Mouse (Mus musculus): Measurements from ENCODE around the gene Cnn3.

The Cnn3 gene

GRCm38 (mm10) chr3:121416171-121417154 lies 9.8 kb upstream of the Cnn3 start:
- in situ Hi-C loops (cut with MboI; ENCODE audit: low pct_unique_long_range_greater_than_20kb in 1 of 2, low sequenced_read_pairs in 2 of 2, unreplicated experiment in 1 of 2): no loop called here

- in situ Hi-C loops (cut with MboI; ENCODE audit: low pct_unique_long_range_greater_than_20kb in 1 of 2, low sequenced_read_pairs in 2 of 2, unreplicated experiment in 1 of 2): no loop called here
Observed at GRCm38 (mm10) chr3:121417379-121418250, 8.7 kb upstream of the Cnn3 start.

- in situ Hi-C loops (cut with MboI; ENCODE audit: low pct_unique_long_range_greater_than_20kb in 1 of 2, low sequenced_read_pairs in 2 of 2, unreplicated experiment in 1 of 2): no loop called here
Observed at GRCm38 (mm10) chr3:121418251-121418601, 8.1 kb upstream of the Cnn3 start.

GRCm38 (mm10) chr3:121418850-121419435 lies 7.4 kb upstream of the Cnn3 start:
- in situ Hi-C loops (cut with MboI; ENCODE audit: low pct_unique_long_range_greater_than_20kb in 1 of 2, low sequenced_read_pairs in 2 of 2, unreplicated experiment in 1 of 2): no loop called here

GRCm38 (mm10) chr3:121422405-121422804 lies 3.9 kb upstream of the Cnn3 start:
- in situ Hi-C loops (cut with MboI; ENCODE audit: low pct_unique_long_range_greater_than_20kb in 1 of 2, low sequenced_read_pairs in 2 of 2, unreplicated experiment in 1 of 2): no loop called here

- in situ Hi-C loops (cut with MboI; ENCODE audit: low pct_unique_long_range_greater_than_20kb in 1 of 2, low sequenced_read_pairs in 2 of 2, unreplicated experiment in 1 of 2): no loop called here
Observed at GRCm38 (mm10) chr3:121426621-121427519, 573 bp downstream of the Cnn3 start.

GRCm38 (mm10) chr3:121427520-121427908 lies 1.2 kb downstream of the Cnn3 start:
- in situ Hi-C loops (cut with MboI; ENCODE audit: low pct_unique_long_range_greater_than_20kb in 1 of 2, low sequenced_read_pairs in 2 of 2, unreplicated experiment in 1 of 2): no loop called here

- in situ Hi-C loops (cut with MboI; ENCODE audit: low pct_unique_long_range_greater_than_20kb in 1 of 2, low sequenced_read_pairs in 2 of 2, unreplicated experiment in 1 of 2): no loop called here
Observed at GRCm38 (mm10) chr3:121428230-121428629, 1.9 kb downstream of the Cnn3 start.

GRCm38 (mm10) chr3:121428696-121429259 lies 2.5 kb downstream of the Cnn3 start:
- in situ Hi-C loops (cut with MboI; ENCODE audit: low pct_unique_long_range_greater_than_20kb in 1 of 2, low sequenced_read_pairs in 2 of 2, unreplicated experiment in 1 of 2): no loop called here

- in situ Hi-C loops (cut with MboI; ENCODE audit: low pct_unique_long_range_greater_than_20kb in 1 of 2, low sequenced_read_pairs in 2 of 2, unreplicated experiment in 1 of 2): no loop called here
Observed at GRCm38 (mm10) chr3:121429469-121429868, 3.2 kb downstream of the Cnn3 start.

GRCm38 (mm10) chr3:121430289-121430936 lies 4.1 kb downstream of the Cnn3 start:
- in situ Hi-C loops (cut with MboI; ENCODE audit: low pct_unique_long_range_greater_than_20kb in 1 of 2, low sequenced_read_pairs in 2 of 2, unreplicated experiment in 1 of 2): no loop called here

- in situ Hi-C loops (cut with MboI; ENCODE audit: low pct_unique_long_range_greater_than_20kb in 1 of 2, low sequenced_read_pairs in 2 of 2, unreplicated experiment in 1 of 2): no loop called here
Observed at GRCm38 (mm10) chr3:121433359-121433758, 7.1 kb downstream of the Cnn3 start.

- in situ Hi-C loops (cut with MboI; ENCODE audit: low pct_unique_long_range_greater_than_20kb in 1 of 2, low sequenced_read_pairs in 2 of 2, unreplicated experiment in 1 of 2): no loop called here
Observed at GRCm38 (mm10) chr3:121433968-121434533, 7.8 kb downstream of the Cnn3 start.

GRCm38 (mm10) chr3:121435296-121435695 lies 9.0 kb downstream of the Cnn3 start:
- in situ Hi-C loops (cut with MboI; ENCODE audit: low pct_unique_long_range_greater_than_20kb in 1 of 2, low sequenced_read_pairs in 2 of 2, unreplicated experiment in 1 of 2): no loop called here

GRCm38 (mm10) chr3:121437070-121437469 lies 10.8 kb downstream of the Cnn3 start:
- in situ Hi-C loops (cut with MboI; ENCODE audit: low pct_unique_long_range_greater_than_20kb in 1 of 2, low sequenced_read_pairs in 2 of 2, unreplicated experiment in 1 of 2): no loop called here

GRCm38 (mm10) chr3:121437996-121438395 lies 11.7 kb downstream of the Cnn3 start:
- in situ Hi-C loops (cut with MboI; ENCODE audit: low pct_unique_long_range_greater_than_20kb in 1 of 2, low sequenced_read_pairs in 2 of 2, unreplicated experiment in 1 of 2): no loop called here

- in situ Hi-C loops (cut with MboI; ENCODE audit: low pct_unique_long_range_greater_than_20kb in 1 of 2, low sequenced_read_pairs in 2 of 2, unreplicated experiment in 1 of 2): no loop called here
Observed at GRCm38 (mm10) chr3:121439623-121440161, 13.4 kb downstream of the Cnn3 start.
